Mouse (Mus musculus) embryonic fibroblast, embryonic 13.5 days (primary cell): Measurements from ENCODE around the gene BC017158.

ENCODE experiments used
- CTCF ChIP-seq: IDR thresholded peaks from 2 replicates; pipeline ENCODE4 v1.5.1; 2011; ENCODE audit warnings: mild to moderate bottlenecking, control low read depth, low read length, moderate library complexity, borderline replicate concordance; ENCODE audit not compliant: insufficient read depth
- POLR2A ChIP-seq: IDR thresholded peaks from 2 replicates; pipeline ENCODE4 v1.6.1; 2011; ENCODE audit warnings: low read depth, mild to moderate bottlenecking, control low read depth, low read length, moderate library complexity

- no peak for TF ChIP-seq CTCF
- TF ChIP-seq POLR2A: no peak
Measured at GRCm38 (mm10) chr7:128298481-128299342, 742 bp upstream of the BC017158 start.
